24 mouse cellular contexts compared by ENCODE assay signal in genomic region chr14:47190626-47191025, GRCm38 (mm10). TPM values are rescaled to one million over a fixed set of nuclear protein-coding genes. Genes with fewer than 3 reads are reported as not detected.
DNase-seq lines count a peak whose midpoint lies in the region; ATAC-seq lines count a peak whose summit lies in the region.
"Had no signal": no experiment of that assay in that cellular context is flagged by ENCODE, and none has a peak within 500 bp of the region (broad histone marks: within the 10 kb centered on the region; RNA-seq: fewer than 3 reads in every experiment).

No protein-coding gene starts in this region.

- no peak overlapping the region for H3K9ac ChIP-seq in heart, embryonic 12.5 days
- no peak overlapping the region for H3K9ac ChIP-seq in liver, embryonic 15.5 days
- H3K9ac ChIP-seq: forebrain, postnatal 0 days; hindbrain, embryonic 14.5 days; liver, embryonic 13.5 days; lung, embryonic 14.5 days had no signal

- H3K9me3 ChIP-seq in heart, embryonic 12.5 days (replicated peaks): no peaks in the 10 kb centered on the region
- no peaks in the 10 kb centered on the region for H3K9me3 ChIP-seq in liver, embryonic 15.5 days (replicated peaks)
- H3K9me3 ChIP-seq: heart, embryonic 10.5 days; liver, embryonic 13.5 days had no signal

- DNase-seq in heart, adult 11 months: peak; percentile 87
- peak; percentile 17 for DNase-seq in lung, postnatal 25 days (ENCODE audit: low spot score)
- no peak for DNase-seq in lung, postnatal 14 days
- peak; percentile 26 for DNase-seq in adrenal gland, postnatal 10 days
- no peak for DNase-seq in cerebellum, postnatal 14 days
- DNase-seq: cerebellum, adult 11-12 months; cerebellum, postnatal 10 days; forebrain, postnatal 0 days; kidney, adult 9 months; kidney, postnatal 10 days; layer of hippocampus, adult 9-11 months; liver, embryonic 13.5 days; lung, embryonic 14.5 days; midbrain, embryonic 14.5 days; right cerebral cortex, postnatal 25 days; thymus, adult 2 months; thymus, postnatal 36 days had no signal

- peaks cover 7% of the 10 kb centered on the region for H3K4me1 ChIP-seq in heart, embryonic 12.5 days (replicated peaks)
- peaks cover 34% of the 10 kb centered on the region for H3K4me1 ChIP-seq in liver, embryonic 15.5 days (replicated peaks)

- no peaks in the 10 kb centered on the region for H3K36me3 ChIP-seq in heart, embryonic 12.5 days
- no peaks in the 10 kb centered on the region for H3K36me3 ChIP-seq in liver, embryonic 15.5 days (replicated peaks)
- H3K36me3 ChIP-seq: heart, embryonic 10.5 days; liver, embryonic 13.5 days had no signal

- WGBS in heart, embryonic 12.5 days: 74% methylated on average over 4 of the region's 4 CpGs
- WGBS in liver, embryonic 15.5 days (ENCODE audit: insufficient replicate concordance): 48% methylated on average over 4 of the region's 4 CpGs

- H3K4me2 ChIP-seq in heart, embryonic 12.5 days: no peak overlapping the region
- no peak overlapping the region for H3K4me2 ChIP-seq in liver, embryonic 15.5 days
- H3K4me2 ChIP-seq: hindbrain, embryonic 14.5 days; liver, embryonic 13.5 days; lung, embryonic 14.5 days had no signal

- no peaks in the 10 kb centered on the region for H3K27me3 ChIP-seq in heart, embryonic 12.5 days (replicated peaks)
- H3K27me3 ChIP-seq in liver, embryonic 15.5 days: peaks cover 20% of the 10 kb centered on the region

- ATAC-seq in heart, embryonic 12.5 days (ENCODE audit: insufficient number of reproducible peaks, low FRiP score): no peak
- no peak for ATAC-seq in liver, embryonic 15.5 days (ENCODE audit: insufficient read depth)
- ATAC-seq: activated CD4-positive, CD25-positive, alpha-beta regulatory T cell, adult 4 months; forebrain, postnatal 0 days; intestine, postnatal 0 days had no signal

- no peak overlapping the region for H3K4me3 ChIP-seq in heart, embryonic 12.5 days
- H3K4me3 ChIP-seq in liver, embryonic 15.5 days (replicated peaks): no peak overlapping the region
- H3K4me3 ChIP-seq: heart, embryonic 10.5 days; liver, embryonic 13.5 days had no signal

- no peak overlapping the region for H3K27ac ChIP-seq in heart, embryonic 12.5 days (ENCODE audit: poor library complexity, severe bottlenecking)
- H3K27ac ChIP-seq in liver, embryonic 15.5 days (replicated peaks): peak overlapping the region; percentile 14; the same call in 1 of the 2 replicates
- H3K27ac ChIP-seq: heart, embryonic 10.5 days; hindbrain, embryonic 14.5 days; liver, embryonic 13.5 days; macrophage had no signal

RNA-seq across cellular contexts. Expression of gene Gch1, which starts 1.4 kb away (rescaled TPM):
- 6.8 TPM in 2 replicates for polyA plus RNA-seq in heart, embryonic 12.5 days (2016; fragmentation: Nextera tagmentation; extraction: Ambion mirVana)
- 10 to 100 TPM; 33.4 to 40.4 TPM for total RNA-seq in adrenal gland, postnatal 10 days (2021)
- polyA plus RNA-seq in liver, embryonic 15.5 days (2015; fragmentation: Nextera tagmentation; extraction: Ambion mirVana): 4.5 and 4.9 TPM in 2 replicates

Comparison
In these comparisons a context has a peak if more than half of its experiments do, and no peak if none do; other contexts are left out.
1. DNase-seq: peak in heart, adult 11 months (single experiment), lung, postnatal 25 days (single experiment) and adrenal gland, postnatal 10 days (single experiment); none in lung, postnatal 14 days (single experiment) and cerebellum, postnatal 14 days (0 of 2).